Mouse (Mus musculus) brain, embryonic 14.5 days (tissue): Measurements from ENCODE around the gene Stx5a.

Experiments used
- CTCF ChIP-seq: fragments of 200-500 bp; IDR thresholded peaks from 2 replicates; pipeline ENCODE4 v1.5.1; 2012; ENCODE audit warnings: inconsistent platforms, mild to moderate bottlenecking, moderate library complexity, borderline replicate concordance; ENCODE audit not compliant: insufficient read depth, insufficient read length; ENCODE audit errors: extremely low read depth
- POLR2A ChIP-seq: fragments of 200-500 bp; IDR thresholded peaks from 2 replicates; pipeline ENCODE4 v1.6.1; 2012; ENCODE audit warnings: mild to moderate bottlenecking, inconsistent platforms, borderline replicate concordance; ENCODE audit not compliant: poor library complexity, insufficient read depth, insufficient read length, severe bottlenecking; ENCODE audit errors: extremely low read depth

- TF ChIP-seq CTCF (peak; percentile 55; the same call in 1 of the 2 replicates), POLR2A (0 out of 2 replicates have a peak, but pooled peaks have one; percentile 6)
Measured at GRCm38 (mm10) chr19:8786008-8786781, 45.0 kb downstream of the Stx5a start, which contains the start of gene Taf6l.
